Mouse (Mus musculus): ENCODE measurements at regions not wholly inside any gene's neighbourhood (a gene's known extent, or its start where the extent isn't known, plus 50 kb on each side); places are given as distances from the start of the nearest gene placed in this dataset.
A peak's percentile ranks its signal among the peaks of the same experiment; 100 is the strongest.

DNA sequence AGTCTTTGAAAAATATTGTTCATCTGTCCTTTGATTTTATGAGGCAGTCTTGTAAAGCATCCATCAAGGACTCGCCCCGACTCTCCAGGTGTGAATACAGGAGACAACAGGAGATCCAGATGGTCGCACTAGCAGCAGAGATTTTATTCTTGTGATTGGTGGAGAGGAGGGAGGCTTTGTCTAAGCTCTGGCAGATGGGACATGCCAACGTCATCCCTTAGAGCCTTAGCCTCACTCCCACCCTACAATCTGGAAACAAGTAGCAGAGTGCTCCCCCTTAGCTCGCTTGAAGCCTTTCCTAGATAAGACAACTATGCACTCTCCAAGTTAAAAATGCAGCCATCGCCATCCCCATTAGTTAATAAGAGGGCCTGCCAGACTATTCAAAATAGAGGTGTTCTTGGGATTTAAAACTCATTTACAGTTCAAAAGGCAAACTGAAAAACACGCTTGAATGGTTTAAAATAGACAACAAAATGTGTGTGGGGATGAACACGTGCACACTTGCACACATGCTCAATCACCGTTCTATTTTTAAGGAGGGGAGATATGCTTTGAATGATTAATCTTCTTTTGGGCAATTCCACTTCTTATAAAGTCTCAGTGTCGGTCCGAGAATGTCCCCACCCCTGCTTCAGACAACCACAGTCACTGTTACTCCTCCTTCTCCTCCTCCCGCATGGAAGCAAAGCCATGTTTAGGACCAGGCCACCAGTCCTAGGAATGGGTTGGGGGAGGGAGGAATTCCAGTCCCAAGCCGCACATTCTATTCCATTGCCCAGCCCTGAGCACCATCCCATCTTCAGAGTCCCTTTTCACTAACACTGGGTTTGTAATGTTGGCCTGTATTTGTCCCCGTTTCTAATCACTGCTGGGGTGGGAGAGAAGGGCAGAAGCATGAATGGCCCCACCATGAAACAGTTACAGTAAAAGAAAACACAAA, 61.5 kb upstream of the Egln3 start:
- Histone ChIP-seq H3K4me2 (no peak overlapping the region), H3K9ac (no peak overlapping the region), H3K4me3 (no peak overlapping the region), H3K27ac (no peak overlapping the region), H3K9me3 (no peaks in the 10 kb centered on the region), H3K27me3 (no peaks in the 10 kb centered on the region), H3K4me1 (peaks cover 5% of the 10 kb centered on the region), H3K36me3 (no peaks in the 10 kb centered on the region)
- WGBS: 71% methylated on average over 14 of the region's 14 CpGs
- ATAC-seq (ENCODE audit: insufficient number of reproducible peaks, insufficient read depth, low FRiP score, low TSS enrichment, low read depth): no peak

DNA sequence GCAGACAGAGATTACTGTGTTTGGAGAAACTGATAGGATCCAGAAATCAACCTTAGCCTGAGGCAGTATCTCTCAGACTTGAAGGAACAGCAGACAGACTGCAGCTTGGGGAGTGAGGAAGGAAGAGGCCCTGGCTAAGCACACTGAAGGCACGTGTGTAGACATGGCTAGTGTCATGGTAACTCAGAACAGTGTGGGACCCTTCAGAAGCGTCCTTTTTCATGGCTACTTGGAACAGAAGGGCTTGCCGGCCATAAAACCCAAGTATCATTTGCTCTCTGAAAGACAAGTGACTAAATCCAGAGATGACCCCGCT, 60.7 kb upstream of the Egln3 start:
- Histone ChIP-seq H3K27ac (no peak overlapping the region), H3K27me3 (no peaks in the 10 kb centered on the region), H3K36me3 (no peaks in the 10 kb centered on the region), H3K9ac (0 out of 2 replicates have a peak overlapping the region, but pooled peaks have one; percentile 3), H3K9me3 (no peaks in the 10 kb centered on the region), H3K4me1 (peaks cover 5% of the 10 kb centered on the region), H3K4me3 (no peak overlapping the region), H3K4me2 (no peak overlapping the region)
- ATAC-seq (ENCODE audit: insufficient number of reproducible peaks, insufficient read depth, low FRiP score, low TSS enrichment, low read depth): no peak
- 48% methylated on average over 4 of the region's 4 CpGs for WGBS

DNA sequence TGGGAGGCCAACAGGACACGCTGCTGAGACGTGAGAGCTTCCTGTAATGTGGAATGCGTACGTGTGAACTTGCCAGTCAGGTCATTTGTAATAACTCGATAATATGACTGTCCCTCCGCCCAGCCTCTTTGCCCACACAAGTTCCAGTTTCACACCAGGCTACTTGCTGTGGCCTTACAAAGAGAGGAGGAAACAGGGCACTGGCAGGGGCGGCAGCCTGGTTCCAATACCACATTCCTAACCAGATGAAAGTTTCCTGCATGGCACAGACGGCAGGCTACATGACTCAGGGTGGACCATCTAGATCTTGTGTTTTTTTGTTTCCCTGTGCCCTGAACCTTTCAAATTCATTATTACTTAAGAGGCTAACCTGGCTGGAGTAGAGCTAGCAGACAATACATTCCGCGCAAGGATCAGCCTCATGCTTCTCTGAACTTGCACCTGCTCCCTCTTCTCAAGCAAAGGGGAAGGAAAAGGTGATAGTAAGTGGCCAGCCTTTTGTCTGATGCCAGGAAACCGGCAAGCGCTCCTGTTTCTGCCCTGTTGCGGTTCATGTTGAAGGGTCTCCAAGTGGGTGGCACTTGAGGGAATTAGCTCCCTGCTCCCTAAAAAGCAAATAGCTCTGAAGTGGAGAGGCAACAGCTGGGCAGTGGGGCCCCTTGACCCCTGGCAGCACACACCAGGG, 60.2 kb upstream of the Egln3 start:
- WGBS: 44% methylated on average over 13 of the region's 13 CpGs
- no peak overlapping the region for H3K4me3 ChIP-seq
- H3K27me3 ChIP-seq: no peaks in the 10 kb centered on the region
- no peak for ATAC-seq (ENCODE audit: insufficient number of reproducible peaks, insufficient read depth, low FRiP score, low TSS enrichment, low read depth)
- no peak overlapping the region for H3K4me2 ChIP-seq
- H3K9ac ChIP-seq: 0 out of 2 replicates have a peak overlapping the region, but pooled peaks have one; percentile 3
- peaks cover 5% of the 10 kb centered on the region for H3K4me1 ChIP-seq
- no peaks in the 10 kb centered on the region for H3K36me3 ChIP-seq
- no peak overlapping the region for H3K27ac ChIP-seq
- H3K9me3 ChIP-seq: no peaks in the 10 kb centered on the region

DNA sequence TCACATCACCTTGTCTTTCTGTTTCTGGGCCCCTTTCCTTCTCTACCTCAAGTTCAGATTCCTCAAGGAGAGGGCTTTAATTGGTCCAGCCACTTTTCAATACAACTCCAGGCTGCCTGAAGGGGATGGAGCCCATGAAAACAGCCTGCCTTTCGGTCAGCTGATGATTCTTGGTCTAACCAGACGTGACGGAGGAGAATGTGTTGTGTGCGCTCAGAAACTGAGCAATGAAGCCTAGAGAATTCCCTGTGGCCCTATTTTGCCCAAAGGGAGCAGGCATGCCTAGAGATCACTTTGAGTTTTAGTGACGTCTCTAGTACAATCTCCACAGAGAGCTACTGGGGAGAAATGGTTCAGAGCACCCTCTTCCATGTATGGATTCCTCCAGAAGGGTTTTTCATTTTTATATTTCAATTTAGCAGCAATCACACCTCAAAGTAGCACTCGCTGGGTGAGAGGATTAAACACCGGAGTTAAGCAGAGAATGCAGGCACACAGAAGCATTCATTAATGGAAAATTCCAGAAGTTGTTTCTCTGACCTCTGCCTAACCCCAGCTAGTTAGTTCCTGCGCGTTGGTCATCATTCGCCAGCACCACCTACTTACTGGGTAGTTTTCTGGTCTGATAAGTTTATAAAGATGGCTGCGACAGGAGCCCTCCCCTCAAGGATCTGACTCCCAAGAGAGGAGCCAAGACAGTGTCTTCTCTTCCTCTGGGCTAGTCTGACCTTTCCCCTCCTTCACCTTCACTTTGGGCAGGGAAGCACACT, 58.8 kb upstream of the Egln3 start:
- no peaks in the 10 kb centered on the region for H3K36me3 ChIP-seq
- no peak for ATAC-seq (ENCODE audit: insufficient number of reproducible peaks, insufficient read depth, low FRiP score, low TSS enrichment, low read depth)
- WGBS: 65% methylated on average over 11 of the region's 11 CpGs
- no peak overlapping the region for H3K27ac ChIP-seq
- peaks cover 5% of the 10 kb centered on the region for H3K4me1 ChIP-seq
- no peak overlapping the region for H3K4me2 ChIP-seq
- no peak overlapping the region for H3K4me3 ChIP-seq
- H3K9me3 ChIP-seq: no peaks in the 10 kb centered on the region
- H3K27me3 ChIP-seq: no peaks in the 10 kb centered on the region
- no peak overlapping the region for H3K9ac ChIP-seq

DNA sequence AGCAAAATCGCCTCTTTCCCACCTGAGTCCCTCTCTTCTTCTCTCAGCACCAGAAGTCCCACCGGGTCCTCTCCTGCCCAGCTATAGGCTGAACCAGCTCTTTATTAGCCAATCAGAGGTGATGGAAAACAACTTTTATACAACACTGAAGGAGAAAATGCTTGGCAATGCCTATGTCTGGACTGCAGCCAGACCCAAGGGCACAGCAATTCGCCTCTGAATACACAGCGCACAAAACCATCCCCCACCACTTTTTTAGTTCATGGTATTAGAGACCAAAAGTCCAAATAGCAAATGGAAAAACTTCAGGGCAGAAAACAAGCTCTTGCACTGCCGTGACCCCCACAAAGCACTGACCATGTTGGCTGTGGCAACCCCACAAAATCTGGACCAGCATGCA, 57.8 kb upstream of the Egln3 start:
- no peak overlapping the region for H3K4me3 ChIP-seq
- ATAC-seq (ENCODE audit: insufficient number of reproducible peaks, insufficient read depth, low FRiP score, low TSS enrichment, low read depth): no peak
- WGBS: 88% methylated on average over 5 of the region's 5 CpGs
- H3K9ac ChIP-seq: no peak overlapping the region
- H3K4me1 ChIP-seq: peaks cover 5% of the 10 kb centered on the region
- H3K27ac ChIP-seq: no peak overlapping the region
- H3K4me2 ChIP-seq: no peak overlapping the region
- no peaks in the 10 kb centered on the region for H3K9me3 ChIP-seq
- no peaks in the 10 kb centered on the region for H3K27me3 ChIP-seq
- H3K36me3 ChIP-seq: no peaks in the 10 kb centered on the region

DNA sequence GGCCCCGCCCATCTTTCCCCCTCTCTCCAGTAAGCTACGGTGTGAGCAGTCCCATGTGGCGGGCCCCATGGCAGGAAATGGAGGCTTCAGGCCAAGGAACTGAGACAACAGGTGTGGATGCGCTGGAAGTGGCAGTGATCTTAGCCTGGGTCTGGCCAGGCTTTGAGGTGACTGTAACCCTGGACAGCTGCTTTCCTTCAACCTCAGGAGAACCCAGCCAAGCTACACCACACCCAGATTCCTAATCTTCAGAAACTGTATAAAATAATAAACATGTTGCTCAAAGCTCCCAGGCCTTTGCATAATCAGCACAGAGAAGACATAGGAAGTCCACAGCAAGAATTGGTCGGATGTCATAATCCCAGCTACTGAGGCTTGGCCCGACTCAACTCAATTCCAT, 56.8 kb upstream of the Egln3 start:
- Histone ChIP-seq H3K4me1 (peaks cover 5% of the 10 kb centered on the region), H3K4me3 (no peak overlapping the region), H3K9me3 (no peaks in the 10 kb centered on the region), H3K4me2 (no peak overlapping the region), H3K9ac (no peak overlapping the region), H3K27me3 (no peaks in the 10 kb centered on the region), H3K36me3 (no peaks in the 10 kb centered on the region), H3K27ac (no peak overlapping the region)
- no peak for ATAC-seq (ENCODE audit: insufficient number of reproducible peaks, insufficient read depth, low FRiP score, low TSS enrichment, low read depth)
- 65% methylated on average over 6 of the region's 6 CpGs for WGBS

DNA sequence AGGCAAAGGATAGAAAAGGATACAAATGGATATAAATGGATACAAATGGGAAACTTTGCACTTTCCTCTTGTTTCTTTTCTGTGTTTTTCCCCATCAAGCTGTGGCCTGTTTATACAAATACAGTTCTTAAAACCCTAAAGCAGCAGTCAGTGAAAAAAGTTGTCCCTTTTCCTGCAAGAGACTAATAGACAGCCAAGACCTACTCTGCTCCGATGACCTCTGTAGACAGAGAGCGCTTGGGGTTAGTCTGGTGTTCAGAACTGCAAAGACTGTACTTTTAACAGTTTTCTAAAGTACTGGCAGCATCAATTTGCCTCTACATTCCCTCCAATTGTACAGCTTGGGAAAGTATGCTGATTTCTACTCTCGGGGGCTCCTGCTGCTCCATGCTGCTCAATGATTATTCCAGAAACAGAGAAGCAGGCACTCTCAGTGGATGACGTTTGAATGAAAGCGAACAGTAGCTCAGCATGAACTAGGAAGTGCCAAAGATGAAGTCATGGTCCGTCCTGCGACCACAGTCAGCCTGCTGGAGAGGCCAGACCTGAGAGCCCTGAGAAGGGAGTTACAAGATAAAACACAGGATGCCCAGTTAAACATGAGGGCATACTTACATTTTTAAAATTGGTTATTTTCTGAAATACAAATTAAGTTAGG, 54.2 kb upstream of the Egln3 start:
- H3K4me2 ChIP-seq: no peak overlapping the region
- no peaks in the 10 kb centered on the region for H3K27me3 ChIP-seq
- H3K36me3 ChIP-seq: no peaks in the 10 kb centered on the region
- no peaks in the 10 kb centered on the region for H3K4me1 ChIP-seq
- no peaks in the 10 kb centered on the region for H3K9me3 ChIP-seq
- H3K27ac ChIP-seq: no peak overlapping the region
- 65% methylated on average over 7 of the region's 7 CpGs for WGBS
- no peak overlapping the region for H3K9ac ChIP-seq
- no peak overlapping the region for H3K4me3 ChIP-seq
- ATAC-seq (ENCODE audit: insufficient number of reproducible peaks, insufficient read depth, low FRiP score, low TSS enrichment, low read depth): no peak

DNA sequence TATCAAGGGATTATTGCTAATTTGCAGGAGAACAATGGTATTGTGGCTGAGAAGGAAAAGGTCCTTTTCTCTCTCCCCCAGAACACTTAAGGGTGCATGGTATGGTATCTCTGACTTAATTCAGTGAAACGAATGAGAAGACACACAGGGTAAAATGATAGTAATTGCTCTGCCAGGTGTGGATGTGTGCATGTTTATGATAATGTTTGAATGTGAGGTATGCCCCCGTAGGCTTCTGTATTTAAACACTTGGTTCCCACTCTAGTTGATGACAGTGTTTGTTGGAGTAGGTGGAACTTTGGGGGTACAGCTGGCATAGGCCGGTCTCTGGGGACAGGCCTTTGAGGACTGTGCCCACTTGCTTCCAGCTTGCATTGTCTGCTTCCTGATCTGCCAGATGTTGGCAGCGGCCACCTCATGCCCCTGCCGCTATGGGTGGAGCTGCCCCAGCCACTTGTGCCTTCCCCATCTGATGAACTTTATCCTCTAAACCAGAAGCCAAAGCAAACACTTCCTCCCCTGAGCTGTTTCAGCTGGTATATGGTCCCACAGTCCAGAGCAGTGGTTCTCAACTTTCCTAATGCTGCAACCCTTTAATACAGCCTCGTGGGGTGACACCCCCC, 53.0 kb upstream of the Egln3 start:
- ATAC-seq (ENCODE audit: insufficient number of reproducible peaks, insufficient read depth, low FRiP score, low TSS enrichment, low read depth): no peak
- Histone ChIP-seq H3K36me3 (no peaks in the 10 kb centered on the region), H3K27me3 (no peaks in the 10 kb centered on the region), H3K4me1 (no peaks in the 10 kb centered on the region; the same call in 1 of the 2 replicates), H3K4me2 (no peak overlapping the region), H3K4me3 (no peak overlapping the region), H3K9me3 (no peaks in the 10 kb centered on the region), H3K9ac (no peak overlapping the region), H3K27ac (no peak overlapping the region)
- 77% methylated on average over 6 of the region's 6 CpGs for WGBS
